Mouse (Mus musculus) heart, postnatal 0 days (tissue): ENCODE measurements around the gene Fat3.

Source experiments
- CTCF ChIP-seq: IDR thresholded peaks from 2 replicates; pipeline ENCODE4 v1.5.1; 2016; ENCODE audit warnings: antibody characterized with exemption, control low read depth, low read depth
- EP300 ChIP-seq: IDR thresholded peaks from 2 replicates; pipeline ENCODE4 v1.6.1; 2016; ENCODE audit warnings: antibody characterized with exemption, low read depth

DNA sequence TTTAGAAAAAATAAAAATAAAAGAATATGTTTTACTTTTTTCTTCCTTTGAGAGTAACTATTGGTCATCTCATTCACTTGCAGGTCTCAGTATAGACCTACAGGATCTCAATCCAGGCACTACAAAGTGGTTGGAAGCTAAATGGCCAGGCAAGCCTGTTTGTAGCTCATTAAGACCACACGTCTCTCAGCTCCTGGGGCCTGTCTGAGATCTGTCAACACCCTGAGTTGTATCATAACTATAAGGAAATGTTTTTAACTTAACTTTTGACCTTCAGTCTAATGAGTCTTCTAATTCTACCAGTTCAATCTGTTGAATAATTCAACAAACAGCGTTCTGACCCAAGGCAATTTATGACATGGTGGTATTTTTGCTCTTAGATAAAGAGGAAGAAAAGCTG is 40.5 kb downstream of the Fat3 start:
- TF ChIP-seq CTCF = no peak
- TF ChIP-seq EP300 = no peak
